Mouse (Mus musculus) forebrain, embryonic 13.5 days (tissue): ENCODE data around the gene Stk32b. TPM values are rescaled to one million over a fixed set of nuclear protein-coding genes. Genes with fewer than 3 reads are reported as not detected.

ENCODE experiments used
- ATAC-seq: fragments of 200-750 bp; cut with Nextera tagmentation; 2 replicates; pipeline ENCODE4 v1.8.0; 2017
- H3K27ac ChIP-seq: fragments of 300-500 bp; sonication (generic); 2 replicates; pipeline ENCODE4 v1.5.1; 2015; ENCODE audit warnings: inconsistent platforms, mild to moderate bottlenecking, moderate library complexity
- H3K27me3 ChIP-seq: fragments of 300-500 bp; sonication (generic); 2 replicates; pipeline ENCODE4 v1.6.1; 2015; ENCODE audit warnings: mild to moderate bottlenecking, inconsistent platforms
- H3K36me3 ChIP-seq: fragments of 300-500 bp; sonication (generic); 2 replicates; pipeline ENCODE4 v1.6.1; 2015; ENCODE audit warnings: mild to moderate bottlenecking, inconsistent platforms; ENCODE audit not compliant: poor library complexity, severe bottlenecking
- H3K4me1 ChIP-seq: fragments of 300-500 bp; sonication (generic); 2 replicates; pipeline ENCODE4 v1.6.1; 2015; ENCODE audit warnings: inconsistent platforms
- H3K4me2 ChIP-seq: fragments of 300-500 bp; sonication (generic); 2 replicates; pipeline ENCODE4 v1.6.1; 2015; ENCODE audit warnings: inconsistent platforms, mild to moderate bottlenecking, moderate library complexity
- H3K4me3 ChIP-seq: fragments of 300-500 bp; sonication (generic); 2 replicates; pipeline ENCODE4 v1.5.1; 2015; ENCODE audit warnings: mild to moderate bottlenecking, inconsistent platforms
- H3K9ac ChIP-seq: fragments of 300-500 bp; sonication (generic); 2 replicates; pipeline ENCODE4 v1.6.1; 2015; ENCODE audit warnings: mild to moderate bottlenecking, inconsistent platforms
- H3K9me3 ChIP-seq: fragments of 300-500 bp; sonication (generic); replicated peaks from 2 replicates; pipeline ENCODE4 v1.6.1; 2016; ENCODE audit warnings: inconsistent platforms
- WGBS: fragments of 180-500 bp; shearing (Covaris S2); methylation state at CpG from one replicate; pipeline ENCODE4 v1.1.7; 2015; 5-methylcytosine and 5-hydroxymethylcytosine counted together
- polyA plus RNA-seq: library from polyadenylated mRNA; unstranded; fragments of >200 nt; fragmentation: Nextera tagmentation; extraction: Ambion mirVana; gene quantifications from 2 replicates; pipeline ENCODE4 v1.2.1, GENCODE M21; 2015

Gene Stk32b
- polyA plus RNA-seq, 1 experiment from 2014 or later = 7.7 TPM

DNA sequence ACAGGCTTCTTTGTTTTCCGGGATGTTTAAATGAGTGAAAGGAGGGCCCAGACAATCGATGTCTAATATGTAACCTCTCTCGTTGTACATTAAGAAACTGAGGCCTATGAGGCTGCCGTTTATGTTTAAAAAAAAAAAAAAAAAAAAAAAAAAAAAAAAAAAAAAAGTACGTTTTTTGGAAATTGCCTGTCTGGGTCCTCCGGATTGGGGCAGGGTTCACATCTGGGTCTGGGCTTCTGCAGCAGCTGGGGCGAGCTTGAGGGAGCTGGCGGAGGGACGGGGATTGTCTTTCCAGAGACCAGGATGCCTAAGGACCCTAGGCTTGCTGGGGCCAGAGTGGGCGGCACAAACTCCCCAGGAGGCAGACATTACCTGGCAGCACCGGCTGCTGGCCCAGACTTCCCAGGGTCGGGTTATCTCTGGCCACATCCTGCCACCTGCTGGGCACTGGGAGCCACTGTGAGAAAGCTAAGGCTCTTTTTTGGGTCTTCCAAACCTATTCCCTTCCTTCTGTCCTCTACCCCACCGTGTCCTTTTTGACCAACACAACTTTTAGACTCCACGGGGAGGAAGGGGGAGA, 503 bp upstream of the Stk32b start:
- H3K27me3 ChIP-seq = peaks cover 28% of the 10 kb centered on the region
- WGBS = 0% methylated on average over 14 of the region's 14 CpGs
- peak overlapping the region; percentile 54 for H3K4me3 ChIP-seq
- H3K9me3 ChIP-seq = 0 out of 2 replicates have a peak, but pooled peaks cover 3% of the 10 kb centered on the region
- peak overlapping the region; percentile 75 for H3K27ac ChIP-seq
- peak overlapping the region; percentile 81 for H3K9ac ChIP-seq
- peak; percentile 66 for ATAC-seq
- 0 out of 2 replicates have a peak, but pooled peaks cover 1% of the 10 kb centered on the region for H3K36me3 ChIP-seq
- H3K4me2 ChIP-seq = peak overlapping the region; percentile 81
- H3K4me1 ChIP-seq = peaks cover 9% of the 10 kb centered on the region; the same call in 1 of the 2 replicates

DNA sequence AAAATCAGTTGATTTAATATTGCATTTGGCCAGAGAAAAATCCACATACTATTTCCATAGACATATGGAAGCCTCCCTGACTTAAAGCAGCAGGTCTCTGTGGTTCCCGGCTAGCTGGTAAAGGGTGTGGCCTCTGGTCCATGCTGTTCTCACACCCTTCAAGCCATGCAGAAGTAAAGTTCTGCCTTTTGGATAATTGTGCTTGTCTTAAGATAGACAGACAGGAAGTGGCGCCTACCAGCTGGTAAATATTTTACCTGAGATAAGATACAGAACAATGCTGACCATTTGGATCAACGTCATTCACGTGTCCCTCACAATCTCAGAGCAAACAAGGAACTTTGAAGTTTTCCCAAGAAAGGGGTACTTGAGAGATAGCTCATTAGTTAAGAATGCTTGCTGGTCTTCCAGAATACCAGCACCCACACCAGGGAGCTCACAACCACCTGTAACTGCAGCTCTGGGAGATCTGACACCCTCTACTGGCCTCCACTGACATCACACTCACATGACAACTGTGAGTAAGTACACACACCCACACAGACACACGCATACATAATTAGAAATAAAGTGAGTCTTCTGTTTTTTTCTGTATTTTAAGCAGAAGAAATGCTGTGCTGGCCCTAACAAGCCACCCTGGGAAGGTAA, 7.6 kb downstream of the Stk32b start:
- no peak overlapping the region for H3K27ac ChIP-seq
- no peak overlapping the region for H3K4me3 ChIP-seq
- no peaks in the 10 kb centered on the region for H3K27me3 ChIP-seq
- H3K4me1 ChIP-seq = peaks cover 3% of the 10 kb centered on the region; the same call in 1 of the 2 replicates
- H3K9me3 ChIP-seq = peaks cover 12% of the 10 kb centered on the region
- 91% methylated on average over 5 of the region's 5 CpGs for WGBS
- no peak overlapping the region for H3K9ac ChIP-seq
- 0 out of 2 replicates have a peak, but pooled peaks cover 4% of the 10 kb centered on the region for H3K36me3 ChIP-seq
- H3K4me2 ChIP-seq = no peak overlapping the region
- no peak for ATAC-seq

DNA sequence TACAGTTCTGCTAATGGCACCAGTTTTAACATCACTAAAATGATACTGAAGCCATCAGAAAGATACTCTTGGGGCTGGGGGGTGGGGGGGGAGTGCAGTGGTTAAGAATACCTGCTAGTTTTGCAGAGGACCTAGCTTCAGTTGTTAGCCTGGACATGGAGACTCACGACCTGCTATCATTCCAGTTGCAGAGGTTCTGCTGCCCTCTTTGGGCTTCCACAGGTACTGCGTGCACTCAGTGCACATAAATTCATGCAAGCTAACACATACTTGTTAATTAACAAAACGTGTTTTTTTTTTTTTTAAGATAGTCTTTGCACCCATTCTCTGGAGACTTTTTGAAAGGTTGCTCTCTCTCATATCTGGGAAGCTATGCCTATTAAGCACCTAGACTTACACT, 8.8 kb downstream of the Stk32b start:
- WGBS = 68% methylated on average over 3 of the region's 3 CpGs
- Histone ChIP-seq H3K4me2 (no peak overlapping the region), H3K9me3 (peaks cover 12% of the 10 kb centered on the region), H3K36me3 (0 out of 2 replicates have a peak, but pooled peaks cover 4% of the 10 kb centered on the region), H3K4me1 (no peaks in the 10 kb centered on the region), H3K27me3 (no peaks in the 10 kb centered on the region), H3K27ac (no peak overlapping the region), H3K9ac (no peak overlapping the region), H3K4me3 (no peak overlapping the region)
- no peak for ATAC-seq

GRCm38 (mm10) chr5:37704962-37705361, 12.0 kb downstream of the Stk32b start:
- no peaks in the 10 kb centered on the region for H3K27me3 ChIP-seq
- 74% methylated on average over 2 of the region's 2 CpGs for WGBS
- ATAC-seq = no peak
- H3K36me3 ChIP-seq = no peaks in the 10 kb centered on the region
- no peak overlapping the region for H3K4me3 ChIP-seq
- H3K27ac ChIP-seq = no peak overlapping the region
- H3K9ac ChIP-seq = no peak overlapping the region
- H3K4me1 ChIP-seq = 0 out of 2 replicates have a peak, but pooled peaks cover 1% of the 10 kb centered on the region
- H3K4me2 ChIP-seq = no peak overlapping the region
- peaks cover 9% of the 10 kb centered on the region for H3K9me3 ChIP-seq

DNA sequence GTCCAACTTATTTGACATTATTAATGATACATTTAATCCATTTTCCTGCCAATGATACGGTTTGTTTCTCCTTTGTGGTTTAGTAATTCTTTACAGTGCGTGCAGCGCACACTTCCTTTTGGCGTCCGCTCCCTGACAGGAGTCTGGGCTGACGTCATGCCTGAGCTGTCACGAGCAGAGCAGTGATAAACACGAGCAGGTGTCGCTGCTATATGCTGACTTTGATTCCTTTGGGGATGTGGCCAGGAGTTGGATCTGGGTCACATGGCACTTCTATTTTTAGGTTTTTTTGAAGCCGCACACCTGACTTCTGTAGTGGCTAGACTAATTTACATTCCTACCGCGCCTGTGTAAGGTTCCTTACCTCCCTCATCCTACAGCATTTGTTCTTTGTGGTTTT, 17.2 kb downstream of the Stk32b start:
- Histone ChIP-seq H3K36me3 (no peaks in the 10 kb centered on the region), H3K9me3 (no peaks in the 10 kb centered on the region; the same call in 1 of the 2 replicates), H3K4me2 (no peak overlapping the region), H3K27me3 (no peaks in the 10 kb centered on the region), H3K9ac (no peak overlapping the region), H3K4me1 (peaks cover 23% of the 10 kb centered on the region), H3K27ac (no peak overlapping the region), H3K4me3 (no peak overlapping the region)
- ATAC-seq = peak; percentile 79; the same call in 1 of the 2 replicates
- WGBS = 78% methylated on average over 12 of the region's 12 CpGs

DNA sequence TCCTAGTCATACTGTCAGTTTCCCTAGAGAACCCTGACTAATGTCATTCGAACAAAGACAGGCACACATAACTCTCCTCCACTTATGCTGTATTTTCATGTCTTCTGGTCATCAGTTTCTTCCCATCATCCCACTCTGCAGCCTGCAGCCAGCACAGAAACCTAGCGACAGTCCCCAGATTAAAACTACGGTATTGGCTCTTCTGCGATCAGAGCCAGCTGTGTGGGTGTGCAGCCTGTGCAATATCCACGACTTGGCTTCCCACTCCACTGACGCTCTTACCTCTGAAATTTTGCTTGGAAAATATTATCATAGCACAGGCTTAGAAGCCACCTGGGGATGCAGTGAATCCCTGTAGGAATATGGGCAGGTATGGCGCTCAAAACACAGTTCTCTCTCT, 19.7 kb downstream of the Stk32b start:
- WGBS = 90% methylated on average over 7 of the region's 7 CpGs
- no peak overlapping the region for H3K4me3 ChIP-seq
- H3K4me1 ChIP-seq = peaks cover 26% of the 10 kb centered on the region
- H3K36me3 ChIP-seq = no peaks in the 10 kb centered on the region
- H3K9me3 ChIP-seq = no peaks in the 10 kb centered on the region; the same call in 1 of the 2 replicates
- no peak for ATAC-seq
- no peak overlapping the region for H3K9ac ChIP-seq
- H3K4me2 ChIP-seq = no peak overlapping the region
- no peaks in the 10 kb centered on the region for H3K27me3 ChIP-seq
- H3K27ac ChIP-seq = no peak overlapping the region

DNA sequence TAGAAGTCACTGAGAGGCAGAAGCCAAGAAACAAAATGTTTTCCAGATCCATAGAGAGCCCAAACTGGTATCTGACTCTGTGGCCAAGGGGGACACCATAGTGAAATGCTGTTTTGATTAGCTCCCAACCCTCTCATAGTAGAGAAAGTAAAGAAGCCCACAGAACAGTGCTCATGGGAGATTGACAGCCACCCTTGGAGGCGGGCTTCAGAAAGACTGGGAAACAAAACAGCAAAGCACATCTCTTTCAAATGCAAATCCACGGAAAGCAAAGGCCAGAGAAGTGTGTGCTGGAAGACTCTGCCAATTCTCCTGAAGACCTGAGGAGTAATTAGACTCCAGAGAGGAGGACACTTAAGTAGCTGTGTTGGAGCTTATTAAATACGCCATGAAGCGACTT, 21.2 kb downstream of the Stk32b start:
- ATAC-seq = peak; percentile 33; the same call in 1 of the 2 replicates
- no peaks in the 10 kb centered on the region for H3K36me3 ChIP-seq
- no peak overlapping the region for H3K4me3 ChIP-seq
- H3K4me1 ChIP-seq = peaks cover 26% of the 10 kb centered on the region
- no peaks in the 10 kb centered on the region for H3K27me3 ChIP-seq
- H3K9ac ChIP-seq = no peak overlapping the region
- H3K27ac ChIP-seq = no peak overlapping the region
- no peaks in the 10 kb centered on the region for H3K9me3 ChIP-seq
- 9% methylated on average over 4 of the region's 4 CpGs for WGBS
- no peak overlapping the region for H3K4me2 ChIP-seq

DNA sequence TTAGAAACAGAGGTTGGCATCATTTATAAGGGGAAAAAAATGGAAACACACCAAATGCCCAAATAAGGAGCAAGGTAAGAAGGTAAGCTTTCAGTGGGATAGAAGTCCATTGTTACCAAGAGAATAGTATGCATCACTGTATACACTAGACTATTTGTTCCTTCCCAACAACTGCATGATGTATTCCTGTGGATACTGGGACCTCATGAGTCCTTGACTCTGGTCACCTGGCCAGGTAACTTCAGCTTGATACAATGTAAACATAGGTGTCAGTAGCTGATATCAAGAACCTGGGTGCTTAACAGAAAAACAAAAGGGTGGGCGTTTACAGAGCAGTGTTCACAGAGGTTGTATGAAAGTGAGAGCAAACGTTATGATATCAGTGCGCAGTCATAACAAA, 24.2 kb downstream of the Stk32b start:
- Histone ChIP-seq H3K9me3 (no peaks in the 10 kb centered on the region), H3K27ac (no peak overlapping the region), H3K36me3 (no peaks in the 10 kb centered on the region), H3K4me1 (peaks cover 19% of the 10 kb centered on the region), H3K4me2 (no peak overlapping the region), H3K9ac (no peak overlapping the region), H3K27me3 (no peaks in the 10 kb centered on the region), H3K4me3 (no peak overlapping the region)
- ATAC-seq = no peak
- WGBS = 89% methylated on average over 3 of the region's 3 CpGs

- Histone ChIP-seq H3K9ac (no peak overlapping the region), H3K4me1 (no peaks in the 10 kb centered on the region), H3K4me3 (no peak overlapping the region), H3K27ac (no peak overlapping the region), H3K27me3 (no peaks in the 10 kb centered on the region), H3K9me3 (no peaks in the 10 kb centered on the region), H3K4me2 (no peak overlapping the region), H3K36me3 (no peaks in the 10 kb centered on the region)
- no peak for ATAC-seq
- 89% methylated on average over 7 of the region's 7 CpGs for WGBS
Observed at GRCm38 (mm10) chr5:37670781-37671180, 46.2 kb downstream of the Stk32b start.

GRCm38 (mm10) chr5:37664962-37665361, 52.0 kb downstream of the Stk32b start:
- Histone ChIP-seq H3K9me3 (no peaks in the 10 kb centered on the region), H3K4me3 (no peak overlapping the region), H3K4me1 (no peaks in the 10 kb centered on the region), H3K36me3 (no peaks in the 10 kb centered on the region), H3K27ac (no peak overlapping the region), H3K9ac (no peak overlapping the region), H3K4me2 (no peak overlapping the region), H3K27me3 (no peaks in the 10 kb centered on the region)
- ATAC-seq = no peak
- 57% methylated on average over 3 of the region's 3 CpGs for WGBS

GRCm38 (mm10) chr5:37659177-37659576, 57.8 kb downstream of the Stk32b start:
- H3K9me3 ChIP-seq = no peaks in the 10 kb centered on the region
- H3K27me3 ChIP-seq = no peaks in the 10 kb centered on the region
- 0 out of 2 replicates have a peak, but pooled peaks have one; percentile 13 for ATAC-seq
- WGBS = 40% methylated on average over 4 of the region's 4 CpGs
- no peaks in the 10 kb centered on the region for H3K36me3 ChIP-seq
- no peak overlapping the region for H3K4me3 ChIP-seq
- peaks cover 16% of the 10 kb centered on the region for H3K4me1 ChIP-seq
- no peak overlapping the region for H3K27ac ChIP-seq
- H3K4me2 ChIP-seq = no peak overlapping the region
- no peak overlapping the region for H3K9ac ChIP-seq

GRCm38 (mm10) chr5:37657741-37658140, 59.2 kb downstream of the Stk32b start:
- no peak overlapping the region for H3K27ac ChIP-seq

More at GRCm38 (mm10) chr5:37657741-37658140, 59.2 kb downstream of the Stk32b start:
- Histone ChIP-seq H3K27me3 (no peaks in the 10 kb centered on the region), H3K4me3 (no peak overlapping the region), H3K4me2 (no peak overlapping the region), H3K9ac (no peak overlapping the region), H3K36me3 (no peaks in the 10 kb centered on the region), H3K9me3 (no peaks in the 10 kb centered on the region), H3K4me1 (peaks cover 16% of the 10 kb centered on the region)
- no peak for ATAC-seq
- WGBS = 80% methylated on average over 6 of the region's 6 CpGs
